Mouse (Mus musculus) liver, embryonic 16.5 days (tissue): ENCODE results near the gene Sept5. TPM values are rescaled to one million over a fixed set of nuclear protein-coding genes. Genes with fewer than 3 reads are reported as not detected.
A peak's percentile ranks its signal among the peaks of the same experiment; 100 is the strongest.

Source experiments
- ATAC-seq: fragments of 200-750 bp; cut with Nextera tagmentation; 2 replicates; pipeline ENCODE4 v1.8.0; 2017; ENCODE audit warnings: low read depth, mild to moderate bottlenecking, moderate number of reproducible peaks, moderate library complexity
- H3K27ac ChIP-seq: fragments of 300-500 bp; sonication (generic); 2 replicates; pipeline ENCODE4 v1.5.1; 2014; ENCODE audit warnings: mild to moderate bottlenecking, low read length
- H3K27me3 ChIP-seq: fragments of 300-500 bp; sonication (generic); 2 replicates; pipeline ENCODE4 v1.6.1; 2014; ENCODE audit warnings: low read depth, low read length, mixed read lengths; ENCODE audit not compliant: control insufficient read depth, insufficient read depth
- H3K36me3 ChIP-seq: fragments of 300-500 bp; sonication (generic); 2 replicates; pipeline ENCODE4 v1.6.1; 2014; ENCODE audit warnings: mild to moderate bottlenecking; ENCODE audit not compliant: control insufficient read depth, insufficient read depth
- H3K4me1 ChIP-seq: fragments of 300-500 bp; sonication (generic); 2 replicates; pipeline ENCODE4 v1.6.1; 2014; ENCODE audit warnings: low read depth, low read length, mixed read lengths; ENCODE audit not compliant: control insufficient read depth
- H3K4me2 ChIP-seq: fragments of 300-500 bp; sonication (generic); 2 replicates; pipeline ENCODE4 v1.6.1; 2014; ENCODE audit warnings: low read depth, low read length, mixed read lengths
- H3K4me3 ChIP-seq: fragments of 300-500 bp; sonication (generic); 2 replicates; pipeline ENCODE4 v1.5.1; 2014; ENCODE audit warnings: low read depth, mild to moderate bottlenecking, low read length
- H3K9ac ChIP-seq: fragments of 300-500 bp; sonication (generic); 2 replicates; pipeline ENCODE4 v1.6.1; 2014; ENCODE audit warnings: low read depth, low read length
- H3K9me3 ChIP-seq: fragments of 300-500 bp; sonication (generic); replicated peaks from 2 replicates; pipeline ENCODE4 v1.6.1; 2016; ENCODE audit warnings: low read length; ENCODE audit not compliant: control insufficient read depth
- WGBS: fragments of 180-500 bp; shearing (Covaris S2); extraction: QIAGEN DNeasy Blood & Tissue Kit; methylation state at CpG from one replicate; pipeline ENCODE4 v1.1.7; 2014; ENCODE audit not compliant: insufficient replicate concordance; 5-methylcytosine and 5-hydroxymethylcytosine counted together
- polyA plus RNA-seq: library from polyadenylated mRNA; unstranded; fragments of >200 nt; fragmentation: Nextera tagmentation; extraction: Ambion mirVana; gene quantifications from 2 replicates; pipeline ENCODE4 v1.2.1, GENCODE M21; 2015

Gene Sept5
- polyA plus RNA-seq, 1 experiment from 2014 or later, result 4.2 TPM

- Histone ChIP-seq H3K27ac (no peak overlapping the region), H3K4me1 (peaks cover 12% of the 10 kb centered on the region), H3K4me2 (no peak overlapping the region), H3K27me3 (peaks cover 94% of the 10 kb centered on the region), H3K4me3 (no peak overlapping the region), H3K36me3 (no peaks in the 10 kb centered on the region), H3K9ac (no peak overlapping the region), H3K9me3 (no peaks in the 10 kb centered on the region)
- no peak for ATAC-seq
- 39% methylated on average over 3 of the region's 3 CpGs for WGBS
Measured at GRCm38 (mm10) chr16:18627163-18627562, 2.6 kb downstream of the Sept5 start.

- WGBS, result 0% methylated on average over 61 of the region's 65 CpGs
- ATAC-seq, result peak; percentile 17
Measured at GRCm38 (mm10) chr16:18626376-18626878, 3.3 kb downstream of the Sept5 start, which contains the start of gene Gm49601. Gene Gm49601 (minus strand): TSS chr16:18626427.

GRCm38 (mm10) chr16:18625791-18626311, 3.9 kb downstream of the Sept5 start:
- Histone ChIP-seq H3K27me3 (peaks cover 100% of the 10 kb centered on the region), H3K27ac (no peak overlapping the region), H3K9me3 (no peaks in the 10 kb centered on the region), H3K4me3 (peak overlapping the region; percentile 53), H3K36me3 (no peaks in the 10 kb centered on the region), H3K9ac (no peak overlapping the region), H3K4me1 (peaks cover 20% of the 10 kb centered on the region), H3K4me2 (peak overlapping the region; percentile 75)
- WGBS, result 9% methylated on average over 26 of the region's 26 CpGs
- no peak for ATAC-seq

More at GRCm38 (mm10) chr16:18626376-18626878, 3.3 kb downstream of the Sept5 start, which contains the start of gene Gm49601:
- peaks cover 15% of the 10 kb centered on the region for H3K4me1 ChIP-seq
- peak within 1 kb of the TSS; percentile 53 for H3K4me3 ChIP-seq
- no peaks in the 10 kb centered on the region for H3K9me3 ChIP-seq
- no peak within 1 kb of the TSS for H3K27ac ChIP-seq
- H3K36me3 ChIP-seq, result no peaks in the 10 kb centered on the region
- H3K4me2 ChIP-seq, result peak within 1 kb of the TSS; percentile 75
- peaks cover 100% of the 10 kb centered on the region for H3K27me3 ChIP-seq
- H3K9ac ChIP-seq, result no peak within 1 kb of the TSS

GRCm38 (mm10) chr16:18625097-18625496, 4.7 kb downstream of the Sept5 start:
- Histone ChIP-seq H3K36me3 (no peaks in the 10 kb centered on the region), H3K9ac (no peak overlapping the region), H3K4me1 (peaks cover 20% of the 10 kb centered on the region), H3K27ac (no peak overlapping the region), H3K4me3 (no peak overlapping the region), H3K4me2 (no peak overlapping the region), H3K9me3 (no peaks in the 10 kb centered on the region), H3K27me3 (peaks cover 100% of the 10 kb centered on the region)
- 32% methylated on average over 14 of the region's 14 CpGs for WGBS
- no peak for ATAC-seq

GRCm38 (mm10) chr16:18624641-18625040, 5.1 kb downstream of the Sept5 start:
- Histone ChIP-seq H3K9me3 (no peaks in the 10 kb centered on the region), H3K9ac (no peak overlapping the region), H3K27ac (no peak overlapping the region), H3K4me2 (no peak overlapping the region), H3K4me1 (peaks cover 20% of the 10 kb centered on the region), H3K4me3 (no peak overlapping the region), H3K36me3 (no peaks in the 10 kb centered on the region), H3K27me3 (peaks cover 100% of the 10 kb centered on the region)
- WGBS, result 15% methylated on average over 15 of the region's 15 CpGs
- no peak for ATAC-seq

GRCm38 (mm10) chr16:18623751-18624540, 5.8 kb downstream of the Sept5 start:
- peaks cover 17% of the 10 kb centered on the region for H3K4me1 ChIP-seq
- 21% methylated on average over 15 of the region's 15 CpGs for WGBS
- H3K9me3 ChIP-seq, result no peaks in the 10 kb centered on the region
- peaks cover 100% of the 10 kb centered on the region for H3K27me3 ChIP-seq
- H3K4me2 ChIP-seq, result no peak overlapping the region
- ATAC-seq, result no peak
- no peak overlapping the region for H3K9ac ChIP-seq
- no peaks in the 10 kb centered on the region for H3K36me3 ChIP-seq
- H3K27ac ChIP-seq, result no peak overlapping the region
- no peak overlapping the region for H3K4me3 ChIP-seq

GRCm38 (mm10) chr16:18622916-18623750, 6.6 kb downstream of the Sept5 start:
- no peaks in the 10 kb centered on the region for H3K9me3 ChIP-seq
- no peak overlapping the region for H3K9ac ChIP-seq
- H3K4me3 ChIP-seq, result no peak overlapping the region
- peaks cover 99% of the 10 kb centered on the region for H3K27me3 ChIP-seq
- no peaks in the 10 kb centered on the region for H3K36me3 ChIP-seq
- H3K4me2 ChIP-seq, result no peak overlapping the region
- no peak overlapping the region for H3K27ac ChIP-seq
- ATAC-seq, result no peak
- peaks cover 17% of the 10 kb centered on the region for H3K4me1 ChIP-seq
- WGBS, result 19% methylated on average over 29 of the region's 29 CpGs

GRCm38 (mm10) chr16:18622019-18622418, 7.7 kb downstream of the Sept5 start, which contains the start of gene Gp1bb:
Gene Gp1bb (minus strand): TSS chr16:18622403.
- 4% methylated on average over 17 of the region's 17 CpGs for WGBS
- Histone ChIP-seq H3K4me1 (peaks cover 17% of the 10 kb centered on the region), H3K9ac (no peak within 1 kb of the TSS), H3K9me3 (no peaks in the 10 kb centered on the region), H3K27ac (no peak within 1 kb of the TSS), H3K4me3 (peak within 1 kb of the TSS; percentile 45), H3K36me3 (no peaks in the 10 kb centered on the region), H3K27me3 (peaks cover 88% of the 10 kb centered on the region), H3K4me2 (peak within 1 kb of the TSS; percentile 55; the same call in 1 of the 2 replicates)
- no peak for ATAC-seq
